Mouse (Mus musculus) heart, adult 10 weeks (tissue): ENCODE data around the gene Aqp9. TPM values are rescaled to one million over a fixed set of nuclear protein-coding genes. Genes with fewer than 3 reads are reported as not detected.

ENCODE experiments used
- polyA plus RNA-seq: library from polyadenylated mRNA; stranded (reverse); fragments of 350-450 nt; fragmentation: Illumina TruSeq; extraction: RNeasy Lipid Tissue Mini Kit (QIAGEN cat#74804); gene quantifications from one replicate; pipeline ENCODE4 v1.2.3, GENCODE M21; 2014; ENCODE audit warnings: low read depth, low replicate concordance

Gene Aqp9
- polyA plus RNA-seq: not detected

DNA sequence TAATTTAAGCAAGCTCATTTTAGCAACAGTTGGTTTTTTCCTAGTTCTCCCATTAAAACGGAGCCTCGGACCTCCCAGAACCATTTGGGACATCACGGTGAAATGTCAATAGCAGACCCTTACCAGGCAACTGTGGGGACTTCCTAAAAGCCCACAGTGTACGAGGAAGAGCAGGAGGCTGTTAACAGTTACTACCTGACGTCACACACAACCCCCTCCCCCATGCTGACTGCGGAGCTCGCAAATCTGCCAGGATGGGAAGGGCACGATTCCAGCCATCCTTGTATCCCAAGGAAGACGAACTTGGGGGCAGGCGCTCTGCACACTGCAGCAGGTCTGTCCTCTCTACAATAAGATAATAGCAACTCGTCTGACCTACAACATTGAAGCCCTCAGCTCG is at the start of gene Aqp9:
Aqp9 (minus strand) TSS at position 172 of the 400 bp plus-strand sequence.

GRCm38 (mm10) chr9:71215248-71216035 is 47.0 kb upstream of the Aqp9 start, which contains the start of gene Aldh1a2:
Aldh1a2 (plus strand) TSS chr9:71215789.

Other genes with a start within 250 kb of the Aqp9 start
- 1.1 TPM for gene Lipc, start 216.5 kb downstream of the Aqp9 start, polyA plus RNA-seq
- gene Aldh1a2, start 47.1 kb upstream of the Aqp9 start, polyA plus RNA-seq: 9.3 TPM